Mouse (Mus musculus) lung, adult 18-20 months (tissue): ENCODE measurements around the gene Usp35.
A peak's percentile ranks its signal among the peaks of the same experiment; 100 is the strongest.

Experiments used
- DNase-seq, 2 experiments: peaks; one replicate each; pipeline ENCODE4 v3.0.0; 2022; ENCODE audit warnings: mixed read lengths in 2 of 2

The Usp35 gene

DNA sequence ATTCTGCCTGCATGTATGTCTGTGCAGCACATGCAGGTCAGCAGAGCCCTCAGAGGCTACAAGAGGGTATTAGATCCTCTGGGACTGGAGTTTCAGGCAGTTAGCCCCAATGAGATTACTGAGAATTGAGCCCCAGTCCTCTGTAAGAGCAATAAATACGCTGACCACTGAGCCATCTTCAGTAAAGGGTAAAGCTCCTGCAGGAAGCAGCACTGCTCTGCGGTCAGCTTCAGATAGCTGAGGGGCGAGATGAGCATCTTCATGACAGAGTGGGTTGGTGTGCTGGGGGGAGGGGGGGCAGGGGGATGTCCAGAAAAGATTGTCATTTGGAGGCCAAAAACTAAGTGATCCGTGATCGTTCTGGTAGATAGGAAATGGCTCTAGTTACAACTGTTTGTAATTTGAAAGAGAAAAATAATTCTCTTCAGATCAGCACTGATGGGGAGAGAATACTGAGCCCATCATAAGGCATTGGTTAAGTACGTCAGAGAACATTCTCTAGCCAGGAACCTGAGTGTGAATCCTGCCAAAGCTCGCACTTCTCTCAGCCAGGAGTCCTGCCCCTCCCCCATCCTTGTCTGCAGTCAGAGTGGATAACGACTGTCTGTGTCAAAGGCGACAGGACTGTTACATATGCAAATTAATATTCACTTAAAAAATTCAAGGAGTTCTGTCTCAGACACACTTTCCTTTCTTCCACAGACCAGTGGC, 14.4 kb upstream of the Usp35 start:
- no peak for DNase-seq

DNA sequence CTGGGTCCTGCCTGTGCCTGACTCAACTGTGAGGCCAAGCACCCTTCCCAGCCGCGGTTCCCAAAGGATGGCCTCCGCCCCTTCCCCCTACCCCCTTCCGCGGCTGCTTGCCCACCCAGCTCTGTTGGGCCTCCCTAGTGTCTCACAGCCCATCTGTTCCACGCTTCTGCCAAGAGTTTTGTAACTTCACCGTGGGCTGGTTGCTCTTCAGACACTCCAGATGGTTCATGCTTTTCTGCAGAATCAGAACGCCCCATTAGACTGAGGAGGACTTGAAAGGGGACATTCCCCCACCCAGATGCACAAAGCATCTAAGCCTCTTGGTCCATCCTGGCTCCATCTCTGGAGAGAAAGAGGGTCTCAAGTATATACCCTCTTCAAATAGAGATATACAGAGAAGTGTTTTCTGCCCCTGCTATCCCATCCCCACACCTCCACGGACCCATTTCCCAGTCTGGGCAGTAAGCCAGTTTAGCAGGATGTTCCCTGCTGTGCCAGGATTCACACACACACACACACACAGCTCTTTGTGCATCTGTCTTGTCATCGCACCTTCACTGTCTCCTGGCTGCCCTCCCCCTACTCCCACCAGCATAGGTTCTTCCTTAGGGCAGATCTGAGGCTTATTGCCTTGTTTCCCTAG, 13.5 kb upstream of the Usp35 start:
- peak in 1 of 2 experiments; percentile 31 for DNase-seq

DNA sequence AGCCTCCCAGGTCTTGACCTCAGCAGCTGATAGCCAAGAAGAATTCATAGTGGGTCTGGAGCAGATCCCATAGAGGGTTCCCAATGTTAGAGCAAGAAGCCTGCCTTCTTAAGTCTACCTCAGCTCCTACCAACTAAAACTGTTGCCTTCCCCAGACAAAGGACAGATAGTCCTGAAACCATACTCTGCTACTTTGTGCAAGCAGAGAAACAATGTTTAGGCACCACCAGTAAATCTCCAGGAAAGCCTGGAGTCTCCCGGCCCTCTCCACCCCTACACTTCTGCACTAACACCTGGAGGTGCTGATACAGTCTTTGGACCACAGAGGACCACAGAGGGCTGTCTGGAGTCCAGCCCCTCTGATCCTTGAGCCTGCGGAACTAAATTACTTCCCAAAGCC, 12.8 kb upstream of the Usp35 start:
- DNase-seq: no peak

DNA sequence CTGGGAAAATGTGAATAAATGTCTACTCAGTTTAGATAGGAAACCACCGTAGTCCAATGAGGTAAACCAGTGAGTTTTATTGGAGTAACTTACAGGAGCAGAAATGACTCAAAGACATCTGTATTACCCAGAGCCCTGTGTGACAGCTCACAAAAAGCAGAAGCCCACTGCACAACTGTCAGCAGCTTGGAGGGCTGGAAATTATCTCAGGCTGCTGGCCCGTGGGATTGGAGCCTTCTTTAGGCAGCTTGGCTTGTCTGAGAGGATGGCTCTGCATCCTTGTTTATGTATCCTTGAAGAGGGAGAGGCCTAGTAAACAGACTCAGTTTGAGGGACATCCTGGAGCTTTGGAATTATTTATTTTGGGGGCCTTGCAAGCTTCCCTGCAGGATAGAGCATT, 11.1 kb upstream of the Usp35 start:
- no peak for DNase-seq

DNA sequence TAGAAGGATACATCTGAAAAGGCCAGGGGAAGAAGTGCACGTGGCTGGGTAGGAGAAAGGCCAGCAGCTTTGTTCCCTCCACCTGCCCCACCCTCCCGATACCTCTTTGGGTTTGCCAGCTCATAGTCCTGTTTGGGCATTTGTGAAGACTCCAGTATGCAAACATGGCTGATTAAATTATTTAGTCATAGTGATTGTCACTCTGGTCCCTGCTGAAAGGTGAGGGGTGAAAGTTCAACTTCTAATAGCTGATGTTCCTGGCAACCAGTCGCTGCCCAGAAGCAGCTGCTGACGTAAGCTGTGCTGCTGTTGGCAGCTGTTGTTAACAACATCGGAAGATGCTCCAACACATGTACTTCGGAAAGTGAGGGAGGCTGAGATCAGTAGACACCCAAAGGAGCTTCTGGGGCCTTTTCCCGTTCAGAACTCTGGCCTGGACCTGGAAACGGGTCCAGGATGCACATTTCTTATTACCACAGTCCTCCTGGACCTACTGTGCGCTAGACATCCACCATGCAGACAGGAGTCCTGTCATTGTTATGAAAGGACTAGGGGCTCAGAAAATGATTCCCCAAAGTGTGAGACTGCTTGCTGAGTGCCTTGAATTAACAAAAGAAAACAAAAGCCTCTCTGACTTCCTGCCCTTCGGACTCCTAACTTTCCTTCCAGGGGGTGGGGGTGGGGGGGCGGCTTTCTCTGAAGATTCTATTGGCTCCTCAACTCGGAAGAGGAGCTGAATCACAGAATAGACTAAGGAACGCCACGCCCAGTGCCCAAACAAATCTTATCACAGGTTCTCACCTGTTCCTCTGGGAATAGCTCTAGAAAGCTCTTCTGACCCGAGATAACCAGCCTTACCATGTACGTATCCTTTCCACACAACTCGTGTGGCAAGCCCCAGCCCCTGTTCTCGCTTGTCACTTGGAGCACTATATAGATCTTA, 9.4 kb upstream of the Usp35 start:
- peak; percentile 34 to 58 for DNase-seq

DNA sequence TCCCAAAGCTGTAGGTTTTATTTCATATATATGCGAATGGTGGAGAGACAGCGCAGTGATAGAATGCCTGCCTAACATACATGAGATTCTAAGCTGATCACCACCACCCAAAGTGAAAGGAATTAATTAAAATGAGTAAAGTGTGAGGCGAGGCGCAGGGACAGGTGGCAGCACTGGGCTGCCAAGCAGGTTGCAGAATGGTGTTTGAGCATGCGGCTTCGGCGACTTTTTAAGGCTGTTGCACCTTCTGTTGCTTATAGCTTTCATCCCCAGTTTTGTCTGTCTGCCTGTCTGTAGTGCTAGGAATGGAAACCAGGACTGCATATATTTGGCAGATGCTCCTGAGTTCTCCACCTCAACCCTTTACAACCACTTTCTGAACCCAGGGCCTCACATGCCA, 7.8 kb upstream of the Usp35 start:
- no peak for DNase-seq

DNA sequence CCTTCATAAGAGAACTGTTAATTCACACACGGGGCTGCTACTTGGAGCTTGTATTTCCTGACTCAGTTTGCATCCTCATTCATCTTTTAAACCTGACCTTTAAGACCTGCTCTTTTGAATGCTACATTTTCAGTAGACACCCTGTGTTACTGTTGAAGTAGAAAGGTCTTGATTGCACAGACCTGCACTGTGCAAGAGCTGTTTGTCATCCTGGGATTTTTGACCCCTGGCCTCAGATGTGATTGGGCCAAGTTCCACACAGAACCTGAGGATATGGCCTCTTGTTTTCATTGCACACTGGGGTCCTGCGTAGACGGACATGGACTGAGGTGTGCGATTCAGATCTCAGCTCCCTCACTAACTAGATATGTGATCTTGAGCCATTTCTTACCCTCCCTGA, 6.8 kb upstream of the Usp35 start:
- DNase-seq: no peak

DNA sequence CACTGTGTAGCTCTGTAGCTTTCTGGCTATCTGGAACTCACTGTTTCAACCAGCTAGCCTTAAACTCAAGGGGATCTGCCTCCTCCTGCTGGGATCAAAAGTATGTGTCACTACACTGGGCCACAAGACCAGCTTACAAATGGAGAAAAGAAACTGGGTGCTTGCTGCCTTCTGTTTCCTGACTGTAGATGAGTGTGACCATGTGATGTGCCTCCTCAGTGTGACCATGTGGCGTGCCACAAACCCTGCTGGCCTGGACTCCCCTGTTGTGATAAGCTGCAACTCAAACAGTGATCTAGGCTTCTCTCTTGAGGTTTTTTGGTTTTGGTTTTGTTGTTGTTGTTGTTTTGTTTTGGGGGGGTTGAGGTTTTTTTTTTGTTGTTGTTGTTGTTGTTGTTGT, 4.9 kb upstream of the Usp35 start:
- DNase-seq: no peak

DNA sequence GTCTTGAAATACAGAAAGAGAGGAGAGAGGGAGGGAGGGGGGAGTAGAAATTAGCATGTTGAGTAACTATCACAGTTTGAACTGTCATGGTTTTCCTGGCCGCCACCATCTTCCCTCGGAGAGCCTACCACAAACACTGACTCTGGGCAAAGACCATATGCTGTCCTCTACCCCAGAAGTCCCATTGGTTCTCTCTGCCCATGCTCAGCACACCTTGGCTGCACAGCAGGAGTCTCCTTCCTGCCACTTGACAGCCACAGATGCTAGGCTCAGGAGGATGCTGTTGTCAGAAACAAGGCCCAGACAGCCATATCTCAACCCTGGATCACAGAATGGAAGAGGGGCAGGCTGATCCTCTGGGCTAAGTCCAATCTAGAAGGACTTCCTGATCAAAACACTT, 2.6 kb upstream of the Usp35 start:
- no peak for DNase-seq

DNA sequence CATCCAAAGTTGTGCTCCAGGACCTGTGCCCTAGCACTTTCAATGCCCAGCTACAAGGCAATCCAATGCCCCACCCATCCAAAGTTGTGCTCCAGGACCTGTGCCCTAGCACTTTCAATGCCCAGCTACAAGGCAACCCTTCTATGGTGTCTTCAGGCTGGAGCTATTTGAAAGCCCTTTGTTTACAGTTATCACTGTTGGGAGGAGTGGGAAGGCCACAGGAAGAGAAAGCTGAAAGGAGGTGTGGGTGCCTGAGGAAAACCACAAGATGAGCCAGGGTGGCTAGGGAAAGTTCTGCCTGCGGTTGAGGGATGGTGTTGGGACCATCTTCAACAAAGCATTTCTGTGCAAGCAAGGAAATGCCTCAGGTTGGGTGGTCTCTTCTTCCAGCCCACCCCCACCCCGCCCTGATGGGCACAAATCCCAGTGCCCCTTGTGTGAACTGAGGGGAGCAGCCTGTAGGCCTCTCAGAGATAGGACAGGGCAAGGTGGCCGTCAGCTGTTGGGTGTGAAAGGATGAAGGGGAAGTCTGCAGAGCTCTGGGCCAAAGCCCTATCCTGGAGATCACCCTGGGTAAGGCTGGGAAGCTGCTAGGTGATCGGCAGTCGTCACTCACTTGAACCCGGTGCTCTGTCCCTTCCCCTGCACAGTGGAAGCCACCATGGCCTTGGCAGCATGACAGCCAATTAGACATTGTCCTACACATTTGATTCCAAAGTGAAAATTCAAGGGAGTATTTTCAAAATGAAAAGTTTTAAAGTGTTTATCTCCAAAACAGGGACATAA, 1.5 kb upstream of the Usp35 start:
- no peak for DNase-seq

DNA sequence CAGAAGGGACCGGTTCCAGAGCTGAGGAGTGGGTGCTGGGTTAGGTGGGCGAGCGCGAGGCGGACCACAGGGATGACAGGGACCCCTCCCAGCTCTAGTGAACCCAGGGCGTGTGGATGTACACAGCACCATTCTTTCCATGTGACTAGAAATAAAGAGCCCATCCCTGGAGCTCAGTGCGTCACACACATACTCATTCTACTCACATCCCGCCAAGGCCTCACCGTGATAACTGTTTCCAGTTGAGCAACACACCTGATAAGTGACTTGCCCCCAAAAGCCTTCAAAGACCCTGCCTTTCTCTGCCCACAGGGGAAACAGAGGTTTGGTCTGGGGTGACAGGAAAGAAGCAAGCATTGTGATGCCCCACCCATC, 834 bp upstream of the Usp35 start:
- DNase-seq: peak in 1 of 2 experiments; percentile 19

DNA sequence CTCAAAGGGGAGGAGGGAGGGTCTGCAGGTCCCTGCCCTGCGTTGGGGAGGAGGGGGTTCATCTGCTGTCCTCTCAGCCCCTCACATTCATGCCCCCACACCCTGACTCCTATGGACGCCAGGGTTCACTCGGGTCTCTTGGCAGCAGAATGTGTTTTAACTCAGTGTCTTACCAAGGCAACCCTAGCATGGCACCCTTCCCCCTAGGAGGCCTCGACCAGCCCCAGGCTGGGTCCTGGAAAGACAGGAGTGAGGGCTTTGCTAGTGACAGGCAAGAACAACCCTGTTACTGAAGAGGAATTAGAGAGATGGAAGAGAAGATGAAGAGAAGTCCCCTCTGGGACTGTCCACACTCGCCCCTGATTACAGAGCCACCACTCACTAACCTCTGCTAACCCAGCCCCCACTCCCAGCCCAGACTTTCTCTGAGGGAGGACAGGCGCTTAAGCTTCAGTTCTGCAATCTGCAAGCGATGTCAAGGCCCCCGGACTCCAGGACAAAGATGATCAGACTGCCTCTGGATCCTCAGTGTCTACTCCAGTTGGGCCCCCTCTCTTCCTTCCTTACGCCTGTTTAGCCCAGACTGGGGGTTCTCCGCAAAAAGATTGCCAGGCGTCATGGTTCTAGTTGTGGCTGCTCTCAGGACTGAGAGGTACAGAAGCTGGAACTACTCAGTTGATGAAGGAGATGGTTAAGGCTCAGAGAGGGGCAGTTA, 732 bp downstream of the Usp35 start:
- DNase-seq: no peak

DNA sequence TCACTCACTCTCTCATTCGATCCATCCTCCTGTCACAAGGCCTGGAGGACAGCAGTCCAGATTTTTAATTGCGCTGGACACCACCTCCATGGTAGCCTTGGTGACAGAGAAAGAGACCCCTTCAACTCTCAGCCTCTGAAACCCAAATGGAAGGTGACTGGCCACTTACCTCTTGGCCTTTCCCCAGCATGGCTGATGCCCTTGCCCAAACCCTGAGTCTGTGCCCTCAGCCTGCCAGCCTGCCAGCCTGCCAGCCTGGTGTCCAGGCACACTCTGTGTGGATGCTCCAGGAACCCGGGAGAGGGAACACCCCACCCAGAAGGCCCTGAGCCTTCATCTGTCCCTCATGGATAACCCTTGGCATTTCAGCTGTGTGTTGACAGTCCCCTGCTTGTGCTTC, 2.1 kb downstream of the Usp35 start:
- no peak for DNase-seq

DNA sequence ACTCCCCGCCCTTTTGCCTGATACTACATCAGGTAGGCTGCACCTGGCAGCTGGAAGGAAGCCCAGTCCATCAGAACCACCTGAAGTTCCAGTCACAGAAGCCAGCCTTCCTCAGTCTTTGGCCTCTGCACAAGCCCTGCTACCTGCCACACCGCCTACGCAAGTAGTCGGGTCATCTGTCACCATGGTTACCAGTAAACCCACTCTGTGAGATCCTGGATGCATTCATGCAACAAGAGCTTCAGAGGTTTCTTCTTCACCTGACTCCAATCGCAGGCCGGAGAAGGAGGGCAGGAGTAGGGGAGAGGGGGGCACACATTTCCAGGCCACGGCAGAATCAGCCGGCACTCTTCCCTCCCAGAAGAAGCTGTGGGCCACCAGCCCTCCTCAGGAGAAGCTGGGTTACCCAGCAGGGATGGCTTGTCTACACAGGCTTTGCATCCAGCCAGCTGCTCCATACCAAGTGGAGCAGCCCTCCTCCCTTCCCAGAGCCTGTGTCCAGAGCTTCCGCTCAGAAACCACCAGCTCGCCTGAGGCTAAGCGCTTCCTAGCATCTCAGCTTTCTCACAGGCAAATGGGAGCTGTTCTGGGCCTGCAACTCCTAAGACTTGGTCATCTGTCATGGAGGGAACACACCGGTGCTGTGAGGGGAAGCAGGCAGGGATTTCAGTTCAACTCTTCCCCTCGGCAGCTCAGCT, 2.8 kb downstream of the Usp35 start:
- DNase-seq: peak; percentile 53 to 69

DNA sequence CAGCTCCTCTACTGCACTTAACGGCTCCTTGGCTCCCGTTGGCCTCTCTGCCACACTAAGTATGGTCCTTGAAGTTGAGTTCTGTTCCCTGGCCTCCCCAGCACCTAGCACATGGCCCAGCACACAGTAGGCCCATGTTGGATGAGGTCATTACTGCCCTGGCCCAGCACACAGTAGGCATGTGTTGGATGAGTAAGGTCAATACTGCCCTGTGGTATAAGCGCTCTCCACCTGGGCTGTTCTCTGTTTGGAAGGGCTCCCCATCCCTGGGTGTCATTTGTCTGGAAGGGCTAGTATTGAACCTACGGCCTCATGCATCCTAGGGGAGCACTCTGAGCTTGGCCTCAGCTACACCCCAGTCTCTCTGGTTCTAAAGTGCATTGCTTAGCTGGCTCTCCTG, 4.4 kb downstream of the Usp35 start:
- DNase-seq: no peak

DNA sequence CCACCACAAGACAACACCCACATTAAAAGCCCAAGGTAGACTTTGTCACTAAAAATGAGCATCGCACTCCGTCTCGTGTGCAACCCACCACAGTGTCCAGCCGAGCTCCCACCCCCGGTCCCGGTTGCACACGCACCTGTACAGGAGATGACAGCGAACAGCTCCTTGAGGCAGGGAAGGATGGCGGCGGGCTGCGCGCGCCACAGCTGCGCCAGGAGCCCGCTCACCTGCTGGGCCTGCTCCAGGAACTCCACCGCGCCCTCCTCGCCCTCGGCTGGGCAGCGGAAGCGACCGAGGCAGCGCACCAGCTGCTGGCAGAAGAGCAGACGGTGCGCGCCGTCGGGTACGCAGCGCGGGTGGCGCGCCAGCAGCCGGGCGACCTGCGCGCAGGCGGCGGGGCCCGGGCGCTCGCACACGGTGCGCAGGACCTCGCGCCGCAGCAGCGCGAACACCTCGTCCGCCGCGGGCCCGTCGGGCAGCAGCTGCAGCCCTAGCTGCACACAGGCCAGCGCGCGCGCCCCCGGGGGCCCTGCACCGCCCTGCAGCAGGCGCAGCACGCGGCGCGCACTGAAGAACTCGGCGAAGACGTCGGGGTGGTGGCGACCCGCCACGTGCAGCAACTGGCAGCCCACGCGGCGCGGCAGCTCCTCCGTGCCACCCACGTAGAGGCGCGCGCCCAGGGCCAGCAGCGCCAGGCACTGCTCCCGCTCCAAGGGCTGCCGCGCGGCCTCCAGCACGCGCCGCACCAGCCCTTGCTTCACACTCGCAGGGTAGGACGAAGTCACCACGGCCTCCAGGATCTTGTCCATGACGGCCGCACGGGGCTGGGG, 6.4 kb downstream of the Usp35 start:
- DNase-seq: no peak

DNA sequence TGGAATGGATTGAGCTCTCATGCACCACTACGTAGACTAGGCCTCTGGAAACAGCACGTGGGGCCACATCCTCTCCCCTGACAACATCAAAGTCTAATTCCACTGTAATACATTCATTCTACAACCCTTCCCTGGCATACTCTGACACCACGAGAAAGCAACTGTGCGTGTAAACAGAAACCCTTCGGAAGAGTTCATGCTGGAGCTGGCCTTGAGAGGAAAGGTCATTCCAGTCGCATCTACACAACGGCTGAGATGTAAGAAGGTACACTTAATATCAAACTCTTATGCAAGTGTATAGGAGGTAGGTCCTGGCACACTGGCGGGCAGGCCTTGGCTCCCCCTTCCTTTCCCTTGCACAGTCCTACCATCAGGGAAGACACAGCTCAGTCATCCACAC, 7.5 kb downstream of the Usp35 start:
- no peak for DNase-seq

DNA sequence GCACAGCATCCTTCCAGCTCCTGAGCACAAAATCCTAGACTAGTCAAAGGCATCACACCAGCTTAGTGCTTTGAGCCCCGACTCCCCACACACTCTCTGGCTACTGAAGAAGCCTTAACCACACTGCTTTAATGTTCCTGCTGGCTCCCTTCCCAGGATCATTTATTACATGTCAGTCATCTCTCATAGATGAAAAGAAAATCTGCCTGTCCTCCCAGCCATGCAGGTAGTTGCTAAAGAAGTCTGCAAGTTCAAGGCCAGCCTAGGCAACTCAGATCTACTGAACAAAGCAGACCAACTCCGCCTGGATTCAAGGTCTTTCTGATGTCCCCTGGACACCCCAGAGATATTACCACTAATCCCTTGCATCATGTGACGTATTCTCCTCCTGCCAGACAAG, 14.1 kb downstream of the Usp35 start:
- no peak for DNase-seq

DNA sequence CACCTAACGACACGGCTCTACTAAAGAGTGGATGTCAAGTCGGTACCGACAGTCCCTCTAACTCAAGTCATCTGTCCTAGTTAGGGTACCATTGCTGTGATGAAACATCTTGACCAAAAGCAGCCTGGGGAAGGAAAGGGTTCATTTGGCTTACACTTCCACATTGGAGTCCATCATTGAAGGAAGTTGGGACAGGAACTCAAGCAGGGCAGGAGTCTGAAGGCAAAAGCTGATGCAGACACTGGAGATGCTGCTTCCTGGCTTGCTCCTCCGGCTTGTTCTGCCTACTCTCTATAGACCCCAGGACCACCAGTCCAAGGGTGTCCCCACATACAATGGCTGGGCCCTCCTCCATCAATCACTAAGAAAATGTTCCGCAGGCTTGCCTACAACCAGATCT, 16.2 kb downstream of the Usp35 start:
- DNase-seq: no peak

DNA sequence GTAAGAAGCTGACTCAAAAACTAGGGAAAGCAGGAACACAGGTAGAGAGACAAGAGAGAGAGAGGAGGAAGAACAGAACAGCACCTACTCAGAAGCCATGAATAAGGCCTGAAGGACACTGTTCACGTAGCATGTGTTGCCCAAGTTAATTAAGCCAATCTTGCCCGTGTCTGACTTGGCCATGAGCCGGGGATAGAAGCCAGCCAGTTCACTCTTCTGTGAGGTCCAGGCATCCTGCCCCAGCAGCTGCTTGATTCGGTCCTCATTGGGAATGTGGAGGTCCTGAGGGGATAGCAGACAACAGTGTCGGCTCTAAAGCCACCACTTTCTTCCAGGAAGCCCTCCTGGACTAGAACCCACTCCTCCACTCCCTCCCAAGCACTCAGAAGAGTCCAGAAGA, 17.2 kb downstream of the Usp35 start:
- DNase-seq: no peak
